Mouse (Mus musculus) kidney, adult 2 months (tissue): ENCODE results near the gene Cebpa.

Experiments
- CTCF ChIP-seq: fragments of 200-500 bp; conservative IDR thresholded peaks from 2 replicates; pipeline ENCODE4 v1.5.1; 2011; ENCODE audit warnings: low read depth, mild to moderate bottlenecking, control low read depth, low read length, moderate library complexity, mixed read lengths; ENCODE audit not compliant: insufficient read depth, insufficient read length
- POLR2A ChIP-seq: fragments of 200-500 bp; IDR thresholded peaks from one replicate; pipeline ENCODE4 v1.6.1; 2011; ENCODE audit warnings: low read depth, low read length, control low read depth

DNA sequence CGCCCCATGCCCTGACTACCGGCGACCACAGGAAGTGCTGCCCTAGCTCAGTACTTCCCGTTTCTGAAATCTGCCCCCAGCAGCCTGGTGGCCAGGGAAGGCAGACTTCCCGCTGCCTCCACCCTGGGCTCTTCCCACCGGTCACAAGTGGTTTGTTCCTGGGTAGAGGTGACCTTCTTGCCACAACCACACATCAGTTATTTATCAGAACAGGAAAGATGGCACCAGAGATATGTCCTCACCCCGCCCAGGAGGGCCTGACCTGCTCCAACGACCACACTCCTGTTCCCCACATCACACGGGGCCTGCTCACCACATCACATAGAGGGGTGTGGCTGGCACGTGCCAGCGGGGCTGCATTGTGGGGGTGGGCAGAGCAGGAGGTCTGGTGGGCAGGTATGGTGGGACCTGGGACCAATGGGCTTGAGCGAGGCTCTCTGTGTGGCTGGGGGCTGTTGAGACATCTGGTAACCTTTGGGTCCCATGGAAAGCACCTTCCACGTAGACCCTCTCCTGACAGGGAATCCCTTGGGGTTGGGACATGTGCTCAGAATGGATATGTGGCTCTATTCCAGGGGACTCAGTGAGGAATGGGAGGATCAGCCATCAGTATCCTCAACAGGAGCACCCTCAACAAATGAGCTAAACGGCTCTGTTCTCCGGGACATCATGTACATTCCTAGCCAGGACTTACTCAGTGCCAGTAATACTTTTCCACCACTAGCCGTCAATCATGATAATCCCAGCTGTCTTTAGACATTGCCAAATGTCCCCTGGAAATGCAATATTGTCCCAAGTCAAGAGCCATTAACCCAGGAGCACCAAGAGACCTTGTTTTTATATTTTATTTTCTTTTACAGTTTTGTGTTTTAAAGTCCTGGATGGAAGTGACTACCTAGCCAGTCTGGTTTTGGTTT lies 37.7 kb downstream of the Cebpa start:
- no peak for TF ChIP-seq CTCF
- TF ChIP-seq POLR2A = no peak
